Mouse (Mus musculus) kidney, postnatal 4 days (tissue): Measurements from ENCODE around the gene Pus10.
A peak's percentile ranks its signal among the peaks of the same experiment; 100 is the strongest.

Source experiments
- DNase-seq, 2 experiments: peaks; one replicate each; pipeline ENCODE4 v3.0.0; 2021; ENCODE audit warnings: mixed read lengths in 2 of 2

Pus10 gene

DNA sequence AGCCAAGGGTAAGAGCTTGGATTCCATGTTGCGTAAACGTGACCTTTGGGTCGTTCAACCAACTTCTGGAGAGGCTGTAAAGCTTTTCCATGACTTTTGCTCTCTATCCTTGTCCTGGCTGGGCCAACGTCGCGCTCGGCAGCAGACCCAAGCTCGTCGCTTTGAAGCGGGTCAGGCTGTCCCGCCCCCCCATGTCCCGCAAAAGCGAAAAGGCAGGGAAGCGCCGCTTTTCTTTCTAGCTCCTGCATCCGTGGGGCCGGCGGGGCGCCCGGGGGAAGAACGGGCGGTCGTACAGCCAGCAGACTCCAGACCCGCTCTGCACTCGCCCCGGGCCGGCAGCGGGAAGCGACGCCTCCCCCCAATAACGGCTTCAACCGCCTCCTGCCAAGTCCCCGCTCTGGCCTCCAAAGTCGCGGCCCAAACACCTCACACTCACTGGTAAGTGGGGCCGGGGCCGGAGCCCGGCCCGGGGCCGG, at the start of gene Pus10:
Gene Pus10 (plus strand): TSS at position 364 of the 476 bp plus-strand sequence.
- DNase-seq: peak in 1 of 2 experiments; percentile 59

DNA sequence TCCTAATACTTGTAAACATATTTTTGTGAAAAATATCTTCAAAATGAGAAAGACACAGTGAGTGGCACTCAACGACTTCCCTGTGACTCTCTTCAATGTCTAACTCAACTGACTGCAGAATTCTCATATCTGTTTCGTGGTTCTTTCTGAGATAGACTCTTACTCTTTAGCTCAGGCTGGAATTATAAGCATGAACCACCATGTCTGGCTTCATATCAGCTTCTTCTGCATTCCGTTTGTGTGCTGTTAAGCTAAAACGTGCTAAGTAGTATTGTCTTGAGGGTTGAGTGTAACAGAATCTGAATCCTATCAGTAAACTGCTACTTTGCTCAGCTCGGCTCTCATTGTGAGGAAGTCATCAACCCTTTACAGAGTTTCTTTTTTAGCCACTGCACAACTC, 46.5 kb upstream of the Pus10 start:
- DNase-seq: no peak

DNA sequence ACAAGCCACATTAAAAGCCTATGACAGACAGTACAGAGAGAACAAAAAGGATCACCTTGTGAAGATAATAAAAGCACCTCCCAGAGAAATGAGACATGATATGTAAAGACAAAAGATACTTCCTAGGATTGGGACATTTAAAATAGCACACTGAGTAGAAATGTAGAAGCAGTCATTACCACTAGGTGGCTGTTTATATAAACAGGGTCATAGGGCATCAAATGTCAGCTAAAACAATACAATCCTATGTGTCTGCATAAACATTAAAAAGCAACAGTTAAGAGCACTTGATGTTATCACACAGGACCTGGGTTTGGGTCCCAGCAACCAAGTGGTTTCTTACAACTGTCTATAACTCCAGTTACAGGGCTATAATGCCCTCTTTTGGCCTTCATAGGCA, 34.8 kb upstream of the Pus10 start:
- DNase-seq: no peak

DNA sequence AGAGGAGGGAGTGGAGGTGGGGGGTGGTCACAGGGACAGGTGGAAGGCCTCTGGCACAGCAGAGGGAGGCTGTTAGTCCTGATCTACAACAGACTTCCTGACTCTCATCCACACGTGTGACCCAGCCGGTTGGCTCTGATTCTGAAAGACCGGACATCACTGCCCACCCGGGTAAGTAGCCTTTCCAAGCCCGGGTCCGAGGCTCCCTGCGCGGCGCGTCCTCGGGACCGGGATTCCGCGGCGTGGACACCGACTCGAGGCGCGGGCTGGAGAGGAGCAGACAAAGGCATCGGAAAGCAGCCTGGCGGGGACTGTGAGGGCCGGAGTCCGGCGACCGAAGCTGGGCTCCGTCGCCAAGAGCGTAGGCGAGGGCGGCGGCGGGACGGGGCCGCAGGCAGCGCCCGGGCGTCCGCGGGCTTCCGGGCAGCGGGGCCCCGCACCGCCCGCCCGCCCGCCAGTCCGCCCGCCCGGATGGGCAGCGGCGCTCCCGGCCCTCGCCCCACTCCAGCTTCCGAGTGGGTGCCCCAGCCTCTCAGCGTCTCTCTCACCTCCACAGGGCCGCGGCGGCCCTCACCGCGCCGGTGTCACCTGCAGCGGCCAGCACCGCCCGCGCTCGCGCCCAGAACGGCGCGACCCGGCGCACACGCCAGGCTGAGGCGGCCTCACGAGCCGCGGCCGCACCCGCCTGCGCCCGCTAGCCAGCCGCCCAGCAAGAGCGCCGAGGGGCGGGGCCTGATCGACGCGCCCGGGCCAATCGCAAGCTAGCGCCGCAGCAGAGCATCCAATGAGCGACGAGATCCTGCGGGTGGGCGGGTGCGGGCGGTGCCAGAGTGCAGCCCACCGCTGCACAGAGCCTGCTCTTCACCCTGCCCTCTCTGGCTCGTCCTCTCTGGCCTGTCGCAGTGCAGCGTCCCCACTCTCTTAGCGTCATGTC, 32.3 kb upstream of the Pus10 start, which contains the start of gene 0610010F05Rik:
Gene 0610010F05Rik (minus strand): TSS at position 695 of the 934 bp plus-strand sequence.
- DNase-seq: peak; percentile 88 to 93

DNA sequence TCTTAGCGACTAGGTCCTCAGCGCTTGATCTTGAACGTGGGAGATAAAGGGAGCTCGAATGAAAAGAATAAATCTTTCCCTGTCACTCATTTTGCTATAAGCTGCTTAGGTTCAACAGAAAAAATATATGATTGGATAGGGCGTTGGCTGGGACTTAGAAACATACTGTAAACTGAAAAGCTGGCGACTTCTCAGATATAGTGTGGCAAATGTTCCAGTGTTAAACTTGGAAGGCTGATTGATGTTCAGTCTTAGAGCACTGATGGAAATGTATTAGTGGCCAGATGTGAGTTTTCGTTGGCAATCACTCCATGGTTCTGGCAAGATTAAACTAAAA, 31.6 kb upstream of the Pus10 start:
- DNase-seq: no peak

GRCm38 (mm10) chr11:23634573-23634972, 30.9 kb upstream of the Pus10 start:
- no peak for DNase-seq

GRCm38 (mm10) chr11:23647431-23647830, 18.0 kb upstream of the Pus10 start:
- DNase-seq: no peak

- no peak for DNase-seq
Observed at GRCm38 (mm10) chr11:23647835-23648234, 17.6 kb upstream of the Pus10 start.

GRCm38 (mm10) chr11:23653666-23654065, 11.8 kb upstream of the Pus10 start:
- DNase-seq: no peak

- no peak for DNase-seq
Observed at GRCm38 (mm10) chr11:23657791-23658190, 7.7 kb upstream of the Pus10 start.

DNA sequence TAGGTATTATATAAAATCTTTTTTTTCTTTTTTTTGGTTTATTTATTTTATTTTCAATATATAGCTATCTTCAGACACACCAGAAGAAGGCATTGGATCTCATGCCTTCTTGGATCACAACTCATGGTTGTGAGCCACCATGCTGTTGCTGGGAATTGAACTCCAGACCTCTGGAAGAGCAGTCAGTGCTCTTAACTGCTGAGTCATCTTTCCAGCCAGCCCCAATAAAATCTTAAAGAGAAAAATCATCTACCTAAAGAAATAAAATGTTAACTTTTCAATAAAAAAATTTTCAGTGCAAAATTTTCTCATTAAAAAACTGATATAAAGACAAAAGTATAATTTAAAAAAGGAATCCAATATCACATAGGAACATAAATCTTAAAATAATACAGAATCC, 1.2 kb upstream of the Pus10 start:
- no peak for DNase-seq

- DNase-seq: peak; percentile 97 to 98
Observed at GRCm38 (mm10) chr11:23665798-23666501, 476 bp downstream of the Pus10 start, which contains the start of gene Pex13. Pex13 (minus strand) TSS chr11:23665959.

- DNase-seq: no peak
Observed at GRCm38 (mm10) chr11:23666526-23666925, 1.1 kb downstream of the Pus10 start.

GRCm38 (mm10) chr11:23667128-23667527, 1.7 kb downstream of the Pus10 start:
- peak in 1 of 2 experiments; percentile 10 for DNase-seq

GRCm38 (mm10) chr11:23672256-23672749, 6.8 kb downstream of the Pus10 start:
- DNase-seq: no peak

DNA sequence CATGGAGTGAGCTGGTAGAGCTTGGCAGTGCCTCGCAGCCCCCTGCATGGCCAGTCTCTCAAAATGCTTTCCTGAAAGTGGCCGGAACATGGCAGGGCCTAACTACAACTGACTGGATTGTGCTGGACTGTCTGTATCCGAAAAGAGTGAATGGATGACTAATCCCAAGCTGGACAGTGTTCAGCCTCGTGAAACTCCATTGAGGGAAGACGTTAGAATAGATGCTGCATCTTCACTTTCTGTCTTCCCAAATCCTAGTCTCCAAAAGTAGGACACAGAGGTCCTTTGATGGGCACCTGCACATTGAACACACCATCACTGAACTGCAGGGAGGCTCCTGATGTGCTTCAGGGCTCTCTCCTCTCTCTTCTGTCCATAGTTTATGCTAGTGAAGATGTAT, 10.6 kb downstream of the Pus10 start:
- DNase-seq: no peak

- peak; percentile 49 to 60 for DNase-seq
Observed at GRCm38 (mm10) chr11:23679044-23679642, 13.7 kb downstream of the Pus10 start.

DNA sequence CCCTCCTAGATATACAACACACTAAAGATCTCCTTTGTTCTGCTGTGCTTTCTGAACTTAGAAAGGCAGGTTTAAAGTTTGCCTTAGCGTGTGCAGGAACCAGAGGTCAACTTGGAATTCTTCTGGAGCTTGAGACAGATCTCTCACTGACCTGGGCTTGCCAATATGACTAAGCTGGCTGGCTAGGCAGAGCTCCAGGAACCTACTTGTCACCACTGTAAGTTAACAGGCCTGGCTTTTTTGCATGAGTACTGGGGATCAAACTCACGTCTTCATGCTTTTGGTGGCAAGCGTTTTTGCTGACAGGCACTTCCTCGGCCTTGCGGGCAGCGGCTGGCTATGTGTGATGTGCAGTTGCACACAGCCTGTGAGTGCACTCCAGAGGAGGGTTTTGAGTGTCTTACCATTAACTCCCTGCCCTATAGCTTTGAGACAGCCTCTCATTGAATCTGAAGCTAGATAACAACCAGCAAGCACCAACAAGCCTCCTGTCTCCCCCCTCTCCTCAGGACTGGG, 15.0 kb downstream of the Pus10 start:
- DNase-seq: no peak

GRCm38 (mm10) chr11:23682561-23682960, 17.1 kb downstream of the Pus10 start:
- no peak for DNase-seq

DNA sequence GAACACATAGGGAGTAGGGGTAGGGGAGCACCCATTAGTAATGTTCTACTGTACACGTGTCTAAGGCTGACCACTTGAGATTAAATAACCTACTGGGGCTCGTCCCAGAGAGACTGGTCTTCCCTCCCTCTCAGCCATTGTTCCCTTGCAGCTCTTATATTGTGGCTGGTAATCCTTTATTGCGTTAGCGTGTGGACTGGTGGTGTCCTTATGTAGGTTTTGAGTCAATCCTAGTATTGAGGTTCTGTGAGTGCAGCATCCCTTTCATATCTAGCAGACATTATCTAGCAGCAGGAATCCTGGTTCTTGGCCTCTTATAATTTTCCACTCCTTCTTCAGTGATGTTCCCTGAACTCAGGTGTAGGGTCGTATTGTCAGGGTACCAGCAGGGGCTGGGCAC, 21.2 kb downstream of the Pus10 start:
- no peak for DNase-seq

DNA sequence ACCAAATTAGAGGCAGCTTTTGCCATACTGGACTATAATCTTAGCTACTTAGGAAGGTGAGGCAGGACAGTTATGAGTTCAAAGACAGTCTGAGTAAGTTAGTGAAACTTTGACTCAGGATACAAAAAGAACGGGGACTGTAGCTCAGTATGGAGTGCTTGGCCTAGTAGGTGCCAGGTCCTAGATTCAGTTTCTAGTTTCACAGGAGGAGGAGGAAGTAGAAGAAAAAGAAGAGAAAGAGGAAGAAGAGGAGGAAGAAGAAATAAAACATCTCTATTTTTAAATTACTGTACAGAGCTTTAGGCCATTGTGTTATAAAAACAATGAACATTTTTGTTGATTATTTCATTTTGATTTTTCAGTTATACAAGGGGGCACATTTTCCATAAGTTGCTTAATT, 22.6 kb downstream of the Pus10 start:
- no peak for DNase-seq

GRCm38 (mm10) chr11:23693286-23693685, 27.8 kb downstream of the Pus10 start:
- no peak for DNase-seq

DNA sequence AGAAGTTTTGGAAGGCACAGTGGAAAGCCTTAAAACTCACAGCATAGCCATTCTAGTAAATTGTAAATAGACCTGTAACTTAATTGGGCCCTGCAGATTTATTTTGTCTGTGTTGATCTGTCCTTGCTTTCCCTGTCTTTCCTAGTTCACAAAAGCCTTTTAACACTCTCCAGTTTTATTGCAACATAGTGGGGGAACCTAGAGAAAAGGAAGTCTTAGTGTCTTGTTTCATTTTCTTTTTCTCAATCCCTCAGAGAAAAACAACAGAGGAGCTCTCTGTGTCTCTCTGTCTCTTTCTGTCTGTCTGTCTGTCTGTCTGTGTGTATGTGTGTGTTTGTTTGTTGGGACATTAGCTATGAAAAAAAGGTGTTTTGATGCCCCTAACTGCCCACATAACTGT, 30.4 kb downstream of the Pus10 start:
- DNase-seq: no peak
